Mouse (Mus musculus): ENCODE results near the gene Nfkb2.

DNA sequence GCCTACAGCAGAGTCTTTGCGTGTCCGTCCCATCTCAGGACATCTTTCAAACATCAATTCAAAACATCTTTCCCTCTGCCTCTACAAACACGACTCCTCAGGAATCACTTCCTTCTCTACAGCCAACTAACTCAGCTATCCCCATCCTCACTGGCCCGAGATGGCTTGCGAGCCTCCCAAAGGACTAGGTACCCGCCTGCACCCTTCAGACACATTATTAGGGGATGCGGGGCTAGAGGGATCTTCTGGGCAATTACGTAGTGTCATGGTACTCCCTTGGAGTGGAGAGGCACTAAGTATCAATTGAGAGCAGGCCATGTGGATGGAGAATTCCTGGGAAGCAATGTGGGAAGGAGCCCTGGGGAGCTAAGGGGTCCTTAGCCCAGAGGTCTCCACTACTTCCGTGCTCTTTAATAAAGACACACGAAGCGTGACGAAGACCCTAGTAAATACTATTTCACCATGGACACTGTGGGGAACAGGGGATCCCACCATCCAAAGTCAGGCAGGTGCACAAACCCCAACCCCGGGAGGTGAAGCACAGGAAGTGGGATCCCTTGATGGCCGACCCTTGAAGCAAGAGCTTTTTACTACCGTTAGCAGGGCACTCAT, 33.7 kb downstream of the Nfkb2 start:
- TF ChIP-seq CTCF (IDR thresholded peaks at IDR 0.05; ENCODE audit: borderline replicate concordance, insufficient read depth, low read depth, low read length) (no peak), POLR2A (IDR thresholded peaks at IDR 0.05; ENCODE audit: borderline replicate concordance, insufficient read depth, low read length) (no peak)
